Mouse (Mus musculus) neural tube, embryonic 12.5 days (tissue): Measurements from ENCODE around the gene Ndc1. TPM values are rescaled to one million over a fixed set of nuclear protein-coding genes. Genes with fewer than 3 reads are reported as not detected.

ENCODE experiments used
- ATAC-seq: fragments of 200-750 bp; cut with Nextera tagmentation; 2 replicates; pipeline ENCODE4 v1.8.0; 2017; ENCODE audit warnings: low read depth, mild to moderate bottlenecking, moderate TSS enrichment, moderate library complexity; ENCODE audit not compliant: low FRiP score
- H3K27ac ChIP-seq: fragments of 300-500 bp; sonication (generic); 2 replicates; pipeline ENCODE4 v1.5.1; 2016
- H3K27me3 ChIP-seq: fragments of 300-500 bp; sonication (generic); replicated peaks from 2 replicates; pipeline ENCODE4 v1.6.1; 2016; ENCODE audit warnings: mild to moderate bottlenecking
- H3K36me3 ChIP-seq: fragments of 300-500 bp; sonication (generic); 2 replicates; pipeline ENCODE4 v1.6.1; 2016; ENCODE audit warnings: mild to moderate bottlenecking
- H3K4me1 ChIP-seq: fragments of 300-500 bp; sonication (generic); 2 replicates; pipeline ENCODE4 v1.6.1; 2016
- H3K4me2 ChIP-seq: fragments of 300-500 bp; sonication (generic); replicated peaks from 2 replicates; pipeline ENCODE4 v1.6.1; 2016; ENCODE audit warnings: mild to moderate bottlenecking
- H3K4me3 ChIP-seq: fragments of 300-500 bp; sonication (generic); 2 replicates; pipeline ENCODE4 v1.5.1; 2016
- H3K9ac ChIP-seq: fragments of 300-500 bp; sonication (generic); 2 replicates; pipeline ENCODE4 v1.6.1; 2016; ENCODE audit warnings: mild to moderate bottlenecking
- H3K9me3 ChIP-seq: fragments of 300-500 bp; sonication (generic); 2 replicates; pipeline ENCODE4 v1.6.1; 2016; ENCODE audit warnings: mild to moderate bottlenecking
- WGBS: fragments of 180-500 bp; shearing (Covaris S2); methylation state at CpG from one replicate; pipeline ENCODE4 v1.1.7; 2016; 5-methylcytosine and 5-hydroxymethylcytosine counted together
- microRNA-seq: library from miRNA; unstranded; fragments of <30 nt; microRNA quantifications from one replicate; pipeline ENCODE4, GENCODE M21; 2017
- polyA plus RNA-seq: library from polyadenylated mRNA; unstranded; fragments of >200 nt; fragmentation: Nextera tagmentation; extraction: Ambion mirVana; gene quantifications from 2 replicates; pipeline ENCODE4 v1.2.1, GENCODE M21; 2016

Ndc1 gene
- polyA plus RNA-seq, 1 experiment from 2014 or later, result 27.1 TPM

DNA sequence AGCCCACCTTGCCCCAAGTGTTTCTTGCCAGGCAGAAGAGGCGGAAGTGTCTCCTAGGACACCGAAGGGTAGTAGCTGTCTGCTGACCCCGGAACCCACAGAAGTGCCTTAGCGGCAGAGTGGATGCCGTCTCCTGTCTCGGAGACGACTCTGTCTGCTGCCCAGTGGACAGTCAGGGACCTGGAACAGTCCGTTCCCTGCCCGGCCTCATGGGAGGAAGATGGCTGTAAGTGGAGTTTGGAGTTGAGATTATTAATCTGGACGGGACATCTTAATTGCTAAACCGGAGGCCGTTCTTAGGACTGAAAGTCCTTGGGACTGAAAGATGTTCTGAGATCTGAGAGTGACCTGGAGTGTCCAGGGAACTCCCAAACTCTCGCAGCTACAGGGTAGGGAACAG lies 81.9 kb downstream of the Ndc1 start:
- no peaks in the 10 kb centered on the region for H3K36me3 ChIP-seq
- H3K9me3 ChIP-seq, result no peaks in the 10 kb centered on the region
- no peak overlapping the region for H3K4me2 ChIP-seq
- no peak for ATAC-seq
- H3K27me3 ChIP-seq, result no peaks in the 10 kb centered on the region; the same call in 1 of the 2 replicates
- WGBS, result 91% methylated on average over 13 of the region's 13 CpGs
- H3K27ac ChIP-seq, result no peak overlapping the region
- H3K4me3 ChIP-seq, result no peak overlapping the region
- no peaks in the 10 kb centered on the region for H3K4me1 ChIP-seq
- H3K9ac ChIP-seq, result no peak overlapping the region

DNA sequence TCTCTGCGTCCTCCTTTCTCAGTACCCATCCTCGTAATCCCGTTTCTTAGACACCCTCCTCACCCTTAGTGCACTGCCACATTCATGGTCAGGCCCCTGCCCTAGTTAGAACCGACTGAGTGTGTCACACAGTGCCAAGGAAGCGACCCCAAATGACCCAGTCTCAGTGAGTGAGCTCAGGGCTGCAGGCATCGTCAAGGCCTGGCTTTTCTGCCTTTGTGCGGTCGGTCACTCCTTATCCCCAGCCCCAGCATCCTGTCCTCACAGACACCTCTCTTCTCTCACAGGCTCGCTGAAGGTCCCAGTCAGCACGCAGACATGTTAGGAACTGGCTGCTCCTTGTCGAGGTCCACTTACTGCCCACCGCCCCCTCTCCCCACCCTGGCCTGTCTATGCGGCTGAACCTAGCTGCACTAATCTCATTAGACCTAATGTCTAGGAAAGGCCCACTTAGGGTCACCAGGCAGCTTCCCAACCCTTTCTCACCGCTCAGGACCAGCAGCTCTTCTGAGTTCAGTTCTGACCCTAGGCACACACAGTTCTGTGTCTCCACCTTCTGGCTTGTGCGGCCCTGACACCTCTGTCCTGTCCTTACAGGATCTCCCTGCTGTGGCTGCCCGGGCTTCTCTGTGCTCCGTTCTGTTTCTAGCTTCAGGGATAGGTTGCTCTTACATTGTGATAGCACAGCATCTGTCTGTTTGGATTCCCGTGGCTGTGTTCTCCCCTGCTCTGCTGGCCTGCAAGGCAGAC lies 84.9 kb downstream of the Ndc1 start:
- Histone ChIP-seq H3K4me2 (no peak overlapping the region), H3K9me3 (no peaks in the 10 kb centered on the region), H3K9ac (no peak overlapping the region), H3K36me3 (no peaks in the 10 kb centered on the region), H3K27me3 (no peaks in the 10 kb centered on the region), H3K4me3 (no peak overlapping the region), H3K27ac (no peak overlapping the region), H3K4me1 (0 out of 2 replicates have a peak, but pooled peaks cover 2% of the 10 kb centered on the region)
- no peak; the same call in 1 of the 2 replicates for ATAC-seq
- WGBS, result 77% methylated on average over 18 of the region's 18 CpGs

DNA sequence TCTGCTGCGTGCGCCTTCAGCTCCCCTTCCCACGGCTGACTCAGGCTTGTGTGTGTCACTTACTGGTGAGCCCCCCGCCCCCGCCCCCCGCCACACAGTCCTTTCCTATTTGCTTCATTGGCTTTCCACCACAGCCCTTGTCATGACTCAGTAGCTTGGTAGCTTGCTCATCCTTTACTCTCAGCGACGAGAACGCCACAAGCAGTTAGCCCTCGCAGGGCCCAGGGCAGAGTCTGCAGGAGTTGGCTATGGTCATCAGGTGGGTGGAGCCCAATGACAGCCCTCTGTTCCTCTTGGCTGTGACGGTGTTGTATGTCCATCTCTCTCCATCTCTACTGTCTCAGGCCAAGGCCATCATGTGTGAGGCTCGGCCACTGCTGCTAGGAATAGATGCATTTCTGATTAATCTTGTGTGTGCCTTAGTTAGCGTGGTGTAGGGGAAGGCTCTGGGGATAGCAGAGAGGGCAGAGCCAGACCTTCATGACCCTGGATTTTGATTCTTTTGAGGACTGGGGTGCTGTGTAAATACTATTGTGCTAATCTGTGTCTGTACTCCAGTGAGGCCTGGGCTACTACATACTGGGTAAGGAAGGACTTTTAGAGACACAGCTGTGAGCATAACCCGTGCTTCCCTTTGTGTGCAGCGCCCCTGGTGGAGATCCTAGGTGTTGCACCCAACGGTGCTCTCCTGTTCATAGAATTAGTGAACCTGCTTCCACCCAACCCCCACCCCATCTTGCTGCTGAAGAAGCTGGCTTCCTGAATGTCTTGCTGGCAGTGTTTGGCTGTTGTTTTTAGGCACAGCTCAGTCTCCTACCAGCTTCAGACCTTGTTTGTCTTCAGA lies 85.8 kb downstream of the Ndc1 start:
- H3K27ac ChIP-seq, result no peak overlapping the region
- H3K4me3 ChIP-seq, result no peak overlapping the region
- no peaks in the 10 kb centered on the region for H3K36me3 ChIP-seq
- H3K4me1 ChIP-seq, result 0 out of 2 replicates have a peak, but pooled peaks cover 2% of the 10 kb centered on the region
- H3K4me2 ChIP-seq, result no peak overlapping the region
- WGBS, result 66% methylated on average over 16 of the region's 16 CpGs
- ATAC-seq, result peak; percentile 85
- H3K27me3 ChIP-seq, result no peaks in the 10 kb centered on the region
- H3K9me3 ChIP-seq, result no peaks in the 10 kb centered on the region
- no peak overlapping the region for H3K9ac ChIP-seq

DNA sequence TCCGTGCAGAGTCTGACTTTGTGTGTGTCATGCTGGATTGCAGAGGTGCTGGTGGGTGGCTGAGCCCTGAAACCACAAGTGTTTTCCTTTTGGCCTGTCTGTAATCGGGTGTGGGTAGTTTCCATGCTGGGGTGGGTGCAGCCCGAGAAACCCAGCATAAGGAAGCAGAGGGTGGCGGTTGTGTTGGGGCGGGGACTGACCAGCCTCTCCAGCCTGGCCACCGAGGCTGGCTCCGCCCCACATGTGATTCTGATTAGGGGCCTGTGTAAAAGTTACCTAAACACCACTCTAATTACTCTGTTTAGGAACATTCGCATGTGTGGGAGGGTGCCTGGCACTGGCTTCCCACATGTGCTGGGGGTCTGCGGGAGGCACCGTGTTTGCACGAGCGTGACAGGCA lies 90.0 kb downstream of the Ndc1 start:
- ATAC-seq, result no peak
- 0 out of 2 replicates have a peak, but pooled peaks cover 2% of the 10 kb centered on the region for H3K4me1 ChIP-seq
- H3K27ac ChIP-seq, result no peak overlapping the region
- 57% methylated on average over 12 of the region's 12 CpGs for WGBS
- no peak overlapping the region; the same call in 1 of the 2 replicates for H3K4me2 ChIP-seq
- no peaks in the 10 kb centered on the region for H3K9me3 ChIP-seq
- no peak overlapping the region for H3K4me3 ChIP-seq
- H3K9ac ChIP-seq, result no peak overlapping the region
- H3K27me3 ChIP-seq, result no peaks in the 10 kb centered on the region
- no peaks in the 10 kb centered on the region for H3K36me3 ChIP-seq

DNA sequence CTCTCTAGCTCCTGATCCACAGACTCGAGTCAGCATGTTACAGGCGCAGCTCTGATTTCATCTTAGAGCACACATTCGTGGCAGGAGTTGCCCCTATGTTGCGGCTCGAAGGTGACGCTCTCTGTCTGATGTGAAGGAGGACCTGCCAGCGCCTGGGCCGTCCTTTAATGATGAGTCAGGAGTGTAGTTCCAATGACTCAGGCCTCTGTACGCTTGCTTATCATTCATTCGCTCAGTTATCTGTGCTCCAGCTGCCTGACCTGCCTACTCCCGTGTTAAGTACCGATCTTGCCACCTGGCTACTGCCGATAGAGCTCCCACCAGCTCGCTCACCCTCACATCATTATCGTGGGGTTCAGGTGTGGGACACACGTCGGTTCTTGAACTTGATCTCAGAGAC lies 91.3 kb downstream of the Ndc1 start:
- no peak overlapping the region for H3K27ac ChIP-seq
- no peak overlapping the region for H3K4me3 ChIP-seq
- 0 out of 2 replicates have a peak, but pooled peaks cover 2% of the 10 kb centered on the region for H3K4me1 ChIP-seq
- H3K4me2 ChIP-seq, result no peak overlapping the region
- no peak overlapping the region for H3K9ac ChIP-seq
- H3K27me3 ChIP-seq, result no peaks in the 10 kb centered on the region
- no peak for ATAC-seq
- H3K9me3 ChIP-seq, result no peaks in the 10 kb centered on the region
- no peaks in the 10 kb centered on the region for H3K36me3 ChIP-seq
- WGBS, result 89% methylated on average over 17 of the region's 17 CpGs

DNA sequence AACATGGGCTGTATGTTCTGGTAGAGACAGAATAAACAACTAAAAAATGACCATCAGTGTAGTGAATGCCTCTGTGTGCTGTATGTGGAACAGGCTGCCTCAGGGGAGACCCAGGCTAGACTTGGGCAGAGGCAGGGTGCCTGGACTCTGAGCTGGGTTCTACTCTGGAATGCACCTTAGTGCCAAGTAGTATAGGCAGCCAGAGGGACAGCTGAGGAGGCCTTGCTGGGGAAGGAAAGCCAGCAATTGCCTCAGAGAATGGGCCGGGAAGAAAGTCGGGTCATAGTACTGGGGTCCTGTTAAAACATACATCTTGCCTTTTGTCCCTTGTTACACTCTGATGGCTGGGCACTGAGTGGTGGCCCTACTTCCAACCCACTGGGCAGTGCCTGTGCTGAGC lies 91.9 kb downstream of the Ndc1 start:
- no peaks in the 10 kb centered on the region for H3K36me3 ChIP-seq
- no peaks in the 10 kb centered on the region for H3K9me3 ChIP-seq
- ATAC-seq, result no peak
- H3K4me2 ChIP-seq, result no peak overlapping the region
- H3K4me3 ChIP-seq, result no peak overlapping the region
- H3K4me1 ChIP-seq, result 0 out of 2 replicates have a peak, but pooled peaks cover 2% of the 10 kb centered on the region
- no peak overlapping the region for H3K27ac ChIP-seq
- H3K9ac ChIP-seq, result no peak overlapping the region
- no peaks in the 10 kb centered on the region for H3K27me3 ChIP-seq
- 84% methylated on average over 2 of the region's 2 CpGs for WGBS

DNA sequence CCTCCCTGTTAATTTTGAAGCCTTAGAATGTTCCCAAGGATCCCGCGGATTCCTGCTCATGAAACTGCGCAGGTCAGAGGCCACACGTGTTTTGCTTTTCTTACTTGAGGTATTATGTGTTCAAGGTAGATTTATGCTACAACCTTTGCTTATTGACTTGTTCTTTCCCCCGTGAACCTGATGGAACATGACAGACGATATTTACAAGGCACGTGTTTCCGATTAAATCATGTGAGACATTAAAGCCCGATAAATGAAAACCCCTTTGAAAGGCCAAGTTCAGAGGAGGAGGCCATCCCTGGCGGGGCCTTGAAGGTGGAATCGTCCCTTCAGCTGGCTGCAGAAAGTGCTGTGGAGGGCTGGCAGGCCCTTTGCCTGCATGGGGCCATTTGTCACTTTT lies 92.9 kb downstream of the Ndc1 start:
- no peak overlapping the region for H3K27ac ChIP-seq
- no peaks in the 10 kb centered on the region for H3K27me3 ChIP-seq
- no peak overlapping the region for H3K4me2 ChIP-seq
- no peak overlapping the region for H3K4me3 ChIP-seq
- H3K4me1 ChIP-seq, result 0 out of 2 replicates have a peak, but pooled peaks cover 2% of the 10 kb centered on the region
- no peaks in the 10 kb centered on the region for H3K9me3 ChIP-seq
- no peaks in the 10 kb centered on the region for H3K36me3 ChIP-seq
- no peak overlapping the region for H3K9ac ChIP-seq
- 76% methylated on average over 11 of the region's 11 CpGs for WGBS
- ATAC-seq, result no peak

Small RNA genes lying within 50 kb of the gene (microRNA-seq; reads per million reads assigned to microRNA genes)
- gene Gm24804, result not detected

Other genes with a start within 250 kb of the Ndc1 start
- 398 and 399 TPM in 2 replicates for gene Tmem59, start 189.4 kb upstream of the Ndc1 start, polyA plus RNA-seq
- gene Tceanc2, start 188.7 kb upstream of the Ndc1 start, polyA plus RNA-seq, result 26.9 and 28.8 TPM in 2 replicates
- not detected in 2 replicates for gene Ldlrad1, start 158.6 kb upstream of the Ndc1 start, polyA plus RNA-seq
- gene Lrrc42, start 114.3 kb upstream of the Ndc1 start, polyA plus RNA-seq, result 66.3 and 67.6 TPM in 2 replicates
- gene Hspb11, start 114.2 kb upstream of the Ndc1 start, polyA plus RNA-seq, result 42.0 and 45.9 TPM in 2 replicates
- not detected in 2 replicates for gene Dio1, start 60.6 kb upstream of the Ndc1 start, polyA plus RNA-seq
- 48.9 and 50.5 TPM in 2 replicates for gene Yipf1, start 53.4 kb upstream of the Ndc1 start, polyA plus RNA-seq
- 4.5 and 4.9 TPM in 2 replicates for gene Glis1, start 66.8 kb downstream of the Ndc1 start, polyA plus RNA-seq